ENCODE assay signal across 13 mouse cellular contexts in the genomic region with DNA sequence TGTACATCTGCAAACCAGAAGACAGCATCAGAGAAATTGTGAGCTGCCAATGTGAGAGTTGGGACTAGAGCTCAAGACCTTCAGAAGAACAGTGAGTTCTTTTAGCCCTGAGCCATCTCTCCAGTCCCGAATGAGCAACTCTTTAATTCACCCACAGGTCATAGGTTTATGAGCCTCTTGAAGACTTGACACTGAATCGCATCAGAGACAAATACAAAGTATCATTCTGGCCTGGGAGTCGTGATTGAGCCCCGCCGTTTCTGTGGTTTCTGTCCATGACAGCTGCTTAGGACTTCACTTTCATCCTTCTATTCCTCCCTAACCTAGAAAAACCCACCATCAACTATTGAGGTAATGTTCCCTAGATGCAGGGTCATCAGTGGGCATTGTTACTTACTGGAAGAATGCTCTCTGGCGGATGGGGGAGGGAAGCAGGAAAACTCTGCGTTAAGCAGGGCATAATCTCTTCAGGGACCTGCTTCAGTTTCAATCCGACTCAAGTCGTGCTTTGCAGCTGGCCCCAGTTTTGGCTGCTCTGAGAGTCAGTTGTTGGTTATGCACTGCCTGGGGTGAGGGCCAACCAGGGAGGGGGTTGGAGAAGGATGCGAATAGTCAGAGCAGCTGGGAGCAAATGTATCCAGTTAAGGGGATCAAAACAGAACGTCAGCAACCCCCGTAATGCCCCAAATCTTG. TPM values are rescaled to one million over a fixed set of nuclear protein-coding genes. Genes with fewer than 3 reads are reported as not detected.
DNase-seq lines count a peak whose midpoint lies in the region; ATAC-seq lines count a peak whose summit lies in the region.
"Had no signal": no experiment of that assay in that cellular context is flagged by ENCODE, and none has a peak within 500 bp of the region (broad histone marks: within the 10 kb centered on the region; RNA-seq: fewer than 3 reads in every experiment).

No protein-coding gene starts in this region.

- ATAC-seq in midbrain, embryonic 15.5 days (replicated peaks), result no peak
- ATAC-seq in intestine, embryonic 16.5 days, result no peak
- ATAC-seq in forebrain, embryonic 12.5 days (ENCODE audit: low FRiP score), result no peak

- peak; percentile 32 to 51 for DNase-seq in cerebellum, postnatal 10 days
- DNase-seq in cerebellum, postnatal 25 days, result no peak
- DNase-seq in midbrain, embryonic 10.5 days (ENCODE audit: low spot score), result peak; percentile 15
- DNase-seq in heart, adult 9 months (ENCODE audit: low spot score in 2 of 2), result peak; percentile 52 to 54
- DNase-seq in skeletal muscle tissue, adult 2 months (ENCODE audit: low read depth, low spot score), result peak; percentile 56
- DNase-seq: kidney, adult 11 months; thymus, postnatal 4 days had no signal

- no peak overlapping the region for H3K9ac ChIP-seq in midbrain, embryonic 15.5 days
- no peak overlapping the region for H3K9ac ChIP-seq in intestine, embryonic 16.5 days (ENCODE audit: low read depth, low read length)
- no peak overlapping the region for H3K9ac ChIP-seq in forebrain, embryonic 12.5 days
- H3K9ac ChIP-seq: stomach, embryonic 15.5 days had no signal

- peaks cover 38% of the 10 kb centered on the region for H3K4me1 ChIP-seq in midbrain, embryonic 10.5 days
- H3K4me1 ChIP-seq in midbrain, embryonic 15.5 days, result peaks cover 9% of the 10 kb centered on the region
- no peaks in the 10 kb centered on the region; the same call in 1 of the 2 replicates for H3K4me1 ChIP-seq in intestine, embryonic 16.5 days (ENCODE audit: control insufficient read depth, insufficient read depth, low read length)
- H3K4me1 ChIP-seq in forebrain, embryonic 12.5 days, result peaks cover 18% of the 10 kb centered on the region

- H3K27ac ChIP-seq in midbrain, embryonic 10.5 days (replicated peaks), result no peak overlapping the region; the same call in 1 of the 2 replicates
- no peak overlapping the region for H3K27ac ChIP-seq in midbrain, embryonic 15.5 days
- H3K27ac ChIP-seq in intestine, embryonic 16.5 days (ENCODE audit: low read length), result no peak overlapping the region
- no peak overlapping the region for H3K27ac ChIP-seq in forebrain, embryonic 12.5 days
- H3K27ac ChIP-seq: stomach, embryonic 15.5 days had no signal

- H3K36me3 ChIP-seq in midbrain, embryonic 10.5 days, result no peaks in the 10 kb centered on the region
- H3K36me3 ChIP-seq in midbrain, embryonic 15.5 days (replicated peaks), result no peaks in the 10 kb centered on the region
- no peaks in the 10 kb centered on the region for H3K36me3 ChIP-seq in intestine, embryonic 16.5 days (ENCODE audit: control insufficient read depth, insufficient read depth, low read length)
- no peaks in the 10 kb centered on the region for H3K36me3 ChIP-seq in forebrain, embryonic 12.5 days (replicated peaks)
- H3K36me3 ChIP-seq: stomach, embryonic 15.5 days had no signal

- peaks cover 27% of the 10 kb centered on the region for H3K27me3 ChIP-seq in midbrain, embryonic 10.5 days (ENCODE audit: low read depth, poor library complexity, severe bottlenecking)
- no peaks in the 10 kb centered on the region for H3K27me3 ChIP-seq in midbrain, embryonic 15.5 days (replicated peaks)
- H3K27me3 ChIP-seq in intestine, embryonic 16.5 days (replicated peaks; ENCODE audit: control insufficient read depth, insufficient read depth, low read length), result no peaks in the 10 kb centered on the region
- H3K27me3 ChIP-seq in forebrain, embryonic 12.5 days, result 0 out of 2 replicates have a peak, but pooled peaks cover 4% of the 10 kb centered on the region
- H3K27me3 ChIP-seq: stomach, embryonic 15.5 days had no signal

- H3K9me3 ChIP-seq in midbrain, embryonic 10.5 days (replicated peaks), result no peaks in the 10 kb centered on the region
- no peaks in the 10 kb centered on the region for H3K9me3 ChIP-seq in midbrain, embryonic 15.5 days
- H3K9me3 ChIP-seq in intestine, embryonic 16.5 days (ENCODE audit: control insufficient read depth, low read length), result no peaks in the 10 kb centered on the region
- H3K9me3 ChIP-seq in forebrain, embryonic 12.5 days, result no peaks in the 10 kb centered on the region
- H3K9me3 ChIP-seq: stomach, embryonic 15.5 days had no signal

- 42% methylated on average over 12 of the region's 12 CpGs for WGBS in midbrain, embryonic 10.5 days
- WGBS in midbrain, embryonic 15.5 days, result 36% methylated on average over 12 of the region's 12 CpGs
- WGBS in intestine, embryonic 16.5 days, result 52% methylated on average over 12 of the region's 12 CpGs
- 50% methylated on average over 12 of the region's 12 CpGs for WGBS in forebrain, embryonic 12.5 days

- H3K4me3 ChIP-seq in midbrain, embryonic 10.5 days, result no peak overlapping the region
- no peak overlapping the region for H3K4me3 ChIP-seq in midbrain, embryonic 15.5 days
- H3K4me3 ChIP-seq in intestine, embryonic 16.5 days (ENCODE audit: low read length), result no peak overlapping the region
- no peak overlapping the region for H3K4me3 ChIP-seq in forebrain, embryonic 12.5 days (replicated peaks)
- H3K4me3 ChIP-seq: stomach, embryonic 15.5 days had no signal

- H3K4me2 ChIP-seq in midbrain, embryonic 15.5 days, result no peak overlapping the region
- H3K4me2 ChIP-seq in intestine, embryonic 16.5 days (ENCODE audit: low read depth, low read length), result no peak overlapping the region
- no peak overlapping the region for H3K4me2 ChIP-seq in forebrain, embryonic 12.5 days
- H3K4me2 ChIP-seq: liver, embryonic 11.5 days; stomach, embryonic 15.5 days had no signal

RNA-seq across cellular contexts. Expression of gene Mgarp, which starts 10.0 kb away (rescaled TPM):
- 35.9 and 39.2 TPM in 2 replicates for polyA plus RNA-seq in midbrain, embryonic 10.5 days (2016; fragmentation: Nextera tagmentation; extraction: Ambion mirVana)
- 1.0 and 2.1 TPM in 2 replicates for polyA plus RNA-seq in midbrain, embryonic 15.5 days (2015; fragmentation: Nextera tagmentation; extraction: Ambion mirVana)
- 4.0 and 9.6 TPM in 2 replicates for polyA plus RNA-seq in intestine, embryonic 16.5 days (2015; fragmentation: Nextera tagmentation; extraction: Ambion mirVana)
- polyA plus RNA-seq in forebrain, embryonic 12.5 days (2016; fragmentation: Nextera tagmentation; extraction: Ambion mirVana), result 2.3 and 5.5 TPM in 2 replicates
- polyA plus RNA-seq: lung, postnatal 0 days had no signal

RNA-seq across cellular contexts. Expression of gene Ndufc1, which starts 22.2 kb away (rescaled TPM):
- 688 and 718 TPM in 2 replicates for polyA plus RNA-seq in midbrain, embryonic 10.5 days (2016; fragmentation: Nextera tagmentation; extraction: Ambion mirVana)
- polyA plus RNA-seq in midbrain, embryonic 15.5 days (2015; fragmentation: Nextera tagmentation; extraction: Ambion mirVana), result 603 and 679 TPM in 2 replicates
- 906 and 911 TPM in 2 replicates for polyA plus RNA-seq in intestine, embryonic 16.5 days (2015; fragmentation: Nextera tagmentation; extraction: Ambion mirVana)
- polyA plus RNA-seq in forebrain, embryonic 12.5 days (2016; fragmentation: Nextera tagmentation; extraction: Ambion mirVana), result 736 and 763 TPM in 2 replicates

RNA-seq across cellular contexts. Expression of gene Naa15, which starts 28.4 kb away (rescaled TPM):
- 58.8 and 63.4 TPM in 2 replicates for polyA plus RNA-seq in midbrain, embryonic 10.5 days (2016; fragmentation: Nextera tagmentation; extraction: Ambion mirVana)
- 48.7 and 51.1 TPM in 2 replicates for polyA plus RNA-seq in midbrain, embryonic 15.5 days (2015; fragmentation: Nextera tagmentation; extraction: Ambion mirVana)
- polyA plus RNA-seq in intestine, embryonic 16.5 days (2015; fragmentation: Nextera tagmentation; extraction: Ambion mirVana), result 27.3 and 27.9 TPM in 2 replicates
- 71.9 and 75.9 TPM in 2 replicates for polyA plus RNA-seq in forebrain, embryonic 12.5 days (2016; fragmentation: Nextera tagmentation; extraction: Ambion mirVana)

RNA-seq across cellular contexts. Expression of gene Elf2, which starts 46.1 kb away (rescaled TPM):
- polyA plus RNA-seq in midbrain, embryonic 10.5 days (2016; fragmentation: Nextera tagmentation; extraction: Ambion mirVana), result 37.9 and 40.5 TPM in 2 replicates
- polyA plus RNA-seq in midbrain, embryonic 15.5 days (2015; fragmentation: Nextera tagmentation; extraction: Ambion mirVana), result 39.6 and 44.9 TPM in 2 replicates
- 43.4 and 53.5 TPM in 2 replicates for polyA plus RNA-seq in intestine, embryonic 16.5 days (2015; fragmentation: Nextera tagmentation; extraction: Ambion mirVana)
- 43.2 and 43.8 TPM in 2 replicates for polyA plus RNA-seq in forebrain, embryonic 12.5 days (2016; fragmentation: Nextera tagmentation; extraction: Ambion mirVana)

Comparison
In these comparisons a context has a peak if more than half of its experiments do, and no peak if none do; other contexts are left out.
1. DNase-seq: peak in cerebellum, postnatal 10 days (2 of 2), midbrain, embryonic 10.5 days (single experiment), heart, adult 9 months (2 of 2) and skeletal muscle tissue, adult 2 months (single experiment); none in cerebellum, postnatal 25 days (0 of 2).